Mouse (Mus musculus): ENCODE results near the gene Olfr357.

Gene Olfr357

GRCm38 (mm10) chr2:36993527-36993926, at the start of gene Olfr357:
TSS of gene Olfr357 (plus strand) at chr2:36993827.
- DNase-seq: no peak

- DNase-seq: no peak
These were observed 3.4 kb downstream of the Olfr357 start for GRCm38 (mm10) chr2:36997030-36997429.

- DNase-seq: no peak
These were observed 15.6 kb downstream of the Olfr357 start, which contains the start of gene Olfr358 for GRCm38 (mm10) chr2:37009235-37009634. TSS of gene Olfr358 (minus strand) at chr2:37009335.
